Mouse (Mus musculus) forebrain, postnatal 0 days (tissue): ENCODE measurements at regions not wholly inside any gene's neighbourhood (a gene's known extent, or its start where the extent isn't known, plus 50 kb on each side); places are given as distances from the start of the nearest gene placed in this dataset.
A peak's percentile ranks its signal among the peaks of the same experiment; 100 is the strongest.

Experiments used
- ATAC-seq: fragments of 200-750 bp; cut with Nextera tagmentation; 2 replicates; pipeline ENCODE4 v1.8.0; 2017; ENCODE audit warnings: mild to moderate bottlenecking, moderate library complexity
- DNase-seq: peaks from one replicate; pipeline ENCODE4 v3.0.0-alpha.2; 2015
- H3K27ac ChIP-seq: fragments of 300-500 bp; sonication (generic); 2 replicates; pipeline ENCODE4 v1.5.1; 2014; ENCODE audit warnings: low read depth, mild to moderate bottlenecking, antibody characterized with exemption, low read length, moderate library complexity, mixed read lengths
- H3K27me3 ChIP-seq: fragments of 300-500 bp; sonication (generic); 2 replicates; pipeline ENCODE4 v1.6.1; 2014; ENCODE audit warnings: mild to moderate bottlenecking, low read length, mixed read lengths; ENCODE audit not compliant: insufficient read depth
- H3K36me3 ChIP-seq: fragments of 300-500 bp; sonication (generic); 2 replicates; pipeline ENCODE4 v1.6.1; 2014; ENCODE audit warnings: mild to moderate bottlenecking, moderate library complexity; ENCODE audit not compliant: insufficient read depth
- H3K4me1 ChIP-seq: fragments of 300-500 bp; sonication (generic); 2 replicates; pipeline ENCODE4 v1.6.1; 2014; ENCODE audit warnings: antibody characterized with exemption; ENCODE audit not compliant: insufficient read depth
- H3K4me2 ChIP-seq: fragments of 300-500 bp; sonication (generic); 2 replicates; pipeline ENCODE4 v1.6.1; 2014; ENCODE audit warnings: low read depth, mild to moderate bottlenecking, moderate library complexity
- H3K4me3 ChIP-seq: fragments of 300-500 bp; sonication (generic); 2 replicates; pipeline ENCODE4 v1.5.1; 2014; ENCODE audit warnings: low read depth, low read length, mixed read lengths
- H3K9ac ChIP-seq: fragments of 300-500 bp; sonication (generic); 2 replicates; pipeline ENCODE4 v1.6.1; 2014; ENCODE audit warnings: mild to moderate bottlenecking
- H3K9me3 ChIP-seq: fragments of 300-500 bp; sonication (generic); 2 replicates; pipeline ENCODE4 v1.6.1; 2016; ENCODE audit warnings: low read length
- CTCF ChIP-seq: sonication (generic); IDR thresholded peaks from 2 replicates; pipeline ENCODE4 v1.5.1; 2016; ENCODE audit warnings: antibody characterized with exemption, control low read depth, low read depth
- WGBS: fragments of 180-500 bp; shearing (Covaris S2); extraction: QIAGEN DNeasy Blood & Tissue Kit; methylation state at CpG from one replicate; pipeline ENCODE4 v1.1.7; 2014; 5-methylcytosine and 5-hydroxymethylcytosine counted together

- peak; percentile 82 for TF ChIP-seq CTCF
- peak; percentile 61; the same call in 1 of the 2 replicates for ATAC-seq
- DNase-seq = peak; percentile 79
Observed at GRCm38 (mm10) chr15:30029257-30029899, 143.0 kb upstream of the Ctnnd2 start.

GRCm38 (mm10) chr15:30035367-30035766 lies 137.0 kb upstream of the Ctnnd2 start:
- WGBS = 83% methylated on average over 2 of the region's 2 CpGs
- no peaks in the 10 kb centered on the region for H3K9me3 ChIP-seq

More at GRCm38 (mm10) chr15:30029257-30029899, 143.0 kb upstream of the Ctnnd2 start:
- Histone ChIP-seq H3K4me2 (no peak overlapping the region), H3K27ac (no peak overlapping the region), H3K36me3 (no peaks in the 10 kb centered on the region), H3K4me1 (no peaks in the 10 kb centered on the region), H3K9me3 (no peaks in the 10 kb centered on the region), H3K27me3 (no peaks in the 10 kb centered on the region), H3K4me3 (no peak overlapping the region), H3K9ac (no peak overlapping the region)
- WGBS = 55% methylated on average over 4 of the region's 4 CpGs

DNA sequence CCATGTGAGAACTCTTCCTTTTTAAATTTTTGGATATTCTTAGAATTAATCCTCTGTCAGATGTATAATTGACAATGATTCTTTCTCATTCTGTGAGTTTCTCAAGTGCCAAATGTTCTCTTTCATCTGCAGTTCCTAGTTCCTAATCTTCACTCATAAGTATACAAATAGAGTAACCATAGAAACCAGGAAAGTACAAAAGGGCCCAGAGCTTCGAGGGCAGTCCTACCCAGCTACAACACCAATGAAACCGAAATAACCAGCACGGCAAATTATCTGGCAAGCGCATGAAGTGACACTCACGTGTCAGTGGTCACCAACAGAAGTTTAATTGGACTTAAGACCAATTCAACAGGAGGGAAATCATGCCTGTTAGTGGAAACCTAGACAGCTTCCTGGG lies 121.5 kb upstream of the Ctnnd2 start:
- H3K4me3 ChIP-seq = no peak overlapping the region
- no peaks in the 10 kb centered on the region for H3K4me1 ChIP-seq
- H3K9me3 ChIP-seq = no peaks in the 10 kb centered on the region
- H3K9ac ChIP-seq = no peak overlapping the region
- no peaks in the 10 kb centered on the region for H3K36me3 ChIP-seq
- H3K27me3 ChIP-seq = no peaks in the 10 kb centered on the region
- no peak for ATAC-seq
- no peak for TF ChIP-seq CTCF
- WGBS = 31% methylated on average over 5 of the region's 5 CpGs
- H3K27ac ChIP-seq = no peak overlapping the region
- no peak for DNase-seq
- H3K4me2 ChIP-seq = no peak overlapping the region

More at GRCm38 (mm10) chr15:30035367-30035766, 137.0 kb upstream of the Ctnnd2 start:
- no peaks in the 10 kb centered on the region for H3K27me3 ChIP-seq
- DNase-seq = peak; percentile 52
- no peaks in the 10 kb centered on the region for H3K36me3 ChIP-seq
- H3K9ac ChIP-seq = no peak overlapping the region
- H3K4me3 ChIP-seq = no peak overlapping the region
- no peaks in the 10 kb centered on the region for H3K4me1 ChIP-seq
- H3K27ac ChIP-seq = no peak overlapping the region
- no peak; the same call in 1 of the 2 replicates for ATAC-seq
- TF ChIP-seq CTCF = no peak
- H3K4me2 ChIP-seq = no peak overlapping the region

- H3K27me3 ChIP-seq = no peaks in the 10 kb centered on the region
- TF ChIP-seq CTCF = no peak
- H3K4me1 ChIP-seq = no peaks in the 10 kb centered on the region
- H3K36me3 ChIP-seq = no peaks in the 10 kb centered on the region
- no peaks in the 10 kb centered on the region for H3K9me3 ChIP-seq
- no peak overlapping the region for H3K27ac ChIP-seq
- no peak overlapping the region for H3K9ac ChIP-seq
- no peak overlapping the region for H3K4me2 ChIP-seq
- DNase-seq (peak; percentile 35), ATAC-seq (peak; percentile 58)
- 79% methylated on average over 7 of the region's 7 CpGs for WGBS
- H3K4me3 ChIP-seq = no peak overlapping the region
Observed at GRCm38 (mm10) chr15:30059808-30060207, 112.6 kb upstream of the Ctnnd2 start.

- DNase-seq (no peak), ATAC-seq (no peak)
- no peak for TF ChIP-seq CTCF
- no peaks in the 10 kb centered on the region for H3K4me1 ChIP-seq
- 86% methylated on average over 3 of the region's 3 CpGs for WGBS
- no peak overlapping the region for H3K4me2 ChIP-seq
- no peak overlapping the region for H3K4me3 ChIP-seq
- H3K9ac ChIP-seq = no peak overlapping the region
- H3K27me3 ChIP-seq = no peaks in the 10 kb centered on the region
- H3K36me3 ChIP-seq = no peaks in the 10 kb centered on the region
- H3K9me3 ChIP-seq = no peaks in the 10 kb centered on the region
- H3K27ac ChIP-seq = no peak overlapping the region
Observed at GRCm38 (mm10) chr15:30060505-30061342, 111.7 kb upstream of the Ctnnd2 start.

DNA sequence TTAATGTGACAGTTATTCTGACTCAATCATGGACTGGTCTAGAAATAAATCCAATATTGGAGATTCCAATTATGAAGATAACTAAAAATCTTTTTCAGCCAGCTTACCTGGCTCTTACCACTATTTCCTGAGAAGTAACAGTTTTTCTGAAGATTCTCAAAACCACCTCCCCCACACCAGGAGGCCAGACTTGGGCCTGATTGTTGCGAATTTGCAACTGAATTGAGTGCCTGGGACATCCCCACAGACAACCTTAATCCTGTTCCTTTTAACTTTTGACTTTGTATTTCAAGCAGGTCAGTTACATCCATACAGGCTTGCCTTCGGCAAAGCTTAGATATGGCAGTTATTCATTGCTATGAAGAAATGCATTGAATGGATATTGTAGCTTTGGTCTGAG lies 100.7 kb upstream of the Ctnnd2 start:
- Histone ChIP-seq H3K36me3 (no peaks in the 10 kb centered on the region), H3K4me2 (no peak overlapping the region), H3K9ac (no peak overlapping the region), H3K27me3 (no peaks in the 10 kb centered on the region), H3K4me1 (no peaks in the 10 kb centered on the region), H3K9me3 (no peaks in the 10 kb centered on the region), H3K4me3 (no peak overlapping the region), H3K27ac (no peak overlapping the region)
- ATAC-seq (no peak), DNase-seq (no peak)
- 48% methylated on average over 2 of the region's 2 CpGs for WGBS
- no peak for TF ChIP-seq CTCF

GRCm38 (mm10) chr15:30072301-30072700 lies 100.1 kb upstream of the Ctnnd2 start:
- H3K4me1 ChIP-seq = no peaks in the 10 kb centered on the region
- no peaks in the 10 kb centered on the region for H3K9me3 ChIP-seq
- H3K27me3 ChIP-seq = no peaks in the 10 kb centered on the region
- DNase-seq (no peak), ATAC-seq (no peak)
- TF ChIP-seq CTCF = no peak
- no peak overlapping the region for H3K4me2 ChIP-seq
- 65% methylated on average over 1 of the region's 1 CpGs for WGBS
- H3K27ac ChIP-seq = no peak overlapping the region
- no peak overlapping the region for H3K4me3 ChIP-seq
- no peaks in the 10 kb centered on the region for H3K36me3 ChIP-seq
- no peak overlapping the region for H3K9ac ChIP-seq
